Mouse (Mus musculus) hindbrain, embryonic 11.5 days (tissue): ENCODE results near the gene Cmss1. TPM values are rescaled to one million over a fixed set of nuclear protein-coding genes. Genes with fewer than 3 reads are reported as not detected.
A peak's percentile ranks its signal among the peaks of the same experiment; 100 is the strongest.

ENCODE experiments used
- ATAC-seq: fragments of 200-750 bp; cut with Nextera tagmentation; 2 replicates; pipeline ENCODE4 v1.8.0; 2017; ENCODE audit warnings: mild to moderate bottlenecking, moderate TSS enrichment, moderate library complexity; ENCODE audit not compliant: low FRiP score
- DNase-seq: peaks from one replicate; pipeline ENCODE4 v3.0.0-alpha.2; 2015; ENCODE audit warnings: low spot score
- H3K27ac ChIP-seq: fragments of 300-500 bp; sonication (generic); 2 replicates; pipeline ENCODE4 v1.5.1; 2014; ENCODE audit warnings: mild to moderate bottlenecking, low read depth, low read length
- H3K27me3 ChIP-seq: fragments of 300-500 bp; sonication (generic); 2 replicates; pipeline ENCODE4 v1.6.1; 2014; ENCODE audit warnings: mild to moderate bottlenecking, low read length, moderate library complexity, mixed read lengths; ENCODE audit not compliant: control insufficient read depth, insufficient read depth
- H3K36me3 ChIP-seq: fragments of 300-500 bp; sonication (generic); 2 replicates; pipeline ENCODE4 v1.6.1; 2014; ENCODE audit warnings: mild to moderate bottlenecking, low read length, moderate library complexity, mixed read lengths; ENCODE audit not compliant: control insufficient read depth, insufficient read depth
- H3K4me1 ChIP-seq: fragments of 300-500 bp; sonication (generic); replicated peaks from 2 replicates; pipeline ENCODE4 v1.6.1; 2014; ENCODE audit warnings: low read length, mixed read lengths; ENCODE audit not compliant: control insufficient read depth, insufficient read depth
- H3K4me2 ChIP-seq: fragments of 300-500 bp; sonication (generic); replicated peaks from 2 replicates; pipeline ENCODE4 v1.6.1; 2014; ENCODE audit warnings: mild to moderate bottlenecking, low read depth, low read length
- H3K4me3 ChIP-seq: fragments of 300-500 bp; sonication (generic); 2 replicates; pipeline ENCODE4 v1.5.1; 2014; ENCODE audit warnings: low read depth, low read length
- H3K9ac ChIP-seq: fragments of 300-500 bp; sonication (generic); 2 replicates; pipeline ENCODE4 v1.6.1; 2014; ENCODE audit warnings: low read depth, low read length
- H3K9me3 ChIP-seq: fragments of 300-500 bp; sonication (generic); 2 replicates; pipeline ENCODE4 v1.6.1; 2016; ENCODE audit warnings: low read length; ENCODE audit not compliant: control insufficient read depth
- WGBS: fragments of 180-500 bp; shearing (Covaris S2); extraction: QIAGEN DNeasy Blood & Tissue Kit; methylation state at CpG from one replicate; pipeline ENCODE4 v1.1.7; 2014; 5-methylcytosine and 5-hydroxymethylcytosine counted together
- polyA plus RNA-seq: library from polyadenylated mRNA; unstranded; fragments of >200 nt; fragmentation: Nextera tagmentation; extraction: Ambion mirVana; gene quantifications from 2 replicates; pipeline ENCODE4 v1.2.1, GENCODE M21; 2014

Cmss1 gene
- 48.6 and 51.1 TPM in 2 replicates for polyA plus RNA-seq

DNA sequence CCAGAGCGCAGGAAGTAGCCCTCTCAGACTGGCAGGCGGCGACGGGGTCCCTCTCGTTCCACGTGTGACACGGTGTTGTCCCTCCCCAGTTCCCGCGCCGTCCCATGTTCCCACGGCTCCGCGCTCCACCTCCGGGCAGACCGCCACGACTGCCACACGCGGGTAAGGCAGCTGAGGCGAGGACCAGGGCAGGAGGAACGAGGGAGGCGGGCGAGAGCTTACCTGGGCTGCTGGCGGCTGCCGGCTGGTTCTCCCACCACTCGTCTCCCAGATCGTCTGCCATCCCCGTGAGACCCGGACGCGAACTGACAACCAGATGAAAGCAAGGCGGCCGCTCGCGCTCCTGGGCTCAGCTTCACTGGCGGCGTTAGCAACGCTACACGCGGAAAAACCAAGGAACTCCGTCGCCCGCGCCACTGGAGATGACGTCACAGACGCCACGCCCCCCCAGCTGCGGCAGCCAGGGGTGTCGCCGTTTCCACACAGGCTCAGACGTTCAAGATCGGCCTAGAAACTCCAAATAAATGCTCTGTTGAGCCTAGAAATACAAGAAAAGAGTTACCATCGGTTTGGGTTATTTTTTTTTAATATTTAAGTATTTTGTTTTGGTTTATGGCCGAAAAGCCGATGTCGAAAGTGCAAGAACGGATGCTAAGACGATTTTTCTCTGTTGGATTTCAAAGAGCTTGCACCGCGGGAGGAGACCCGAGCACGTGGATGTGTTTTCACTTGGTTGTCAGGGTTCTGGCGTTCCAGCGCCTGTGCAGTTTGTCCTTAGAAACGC lies at the start of gene Cmss1:
Cmss1 (minus strand) TSS at position 421 of the 784 bp plus-strand sequence.
- ATAC-seq = peak; percentile 96
- WGBS = under 1% methylated on average over 61 of the region's 64 CpGs
- Histone ChIP-seq H3K4me1 (no peaks in the 10 kb centered on the region), H3K27ac (no peak within 1 kb of the TSS), H3K9me3 (no peaks in the 10 kb centered on the region), H3K9ac (peak within 1 kb of the TSS; percentile 66), H3K27me3 (no peaks in the 10 kb centered on the region), H3K4me3 (peak within 1 kb of the TSS; percentile 88), H3K36me3 (no peaks in the 10 kb centered on the region), H3K4me2 (peak within 1 kb of the TSS; percentile 79)
- DNase-seq = peak; percentile 93

- Histone ChIP-seq H3K9me3 (no peaks in the 10 kb centered on the region), H3K27ac (no peak overlapping the region), H3K27me3 (no peaks in the 10 kb centered on the region), H3K4me2 (no peak overlapping the region), H3K4me3 (no peak overlapping the region), H3K4me1 (no peaks in the 10 kb centered on the region), H3K36me3 (no peaks in the 10 kb centered on the region), H3K9ac (no peak overlapping the region)
- WGBS = 84% methylated on average over 2 of the region's 2 CpGs
- DNase-seq = no peak
- no peak for ATAC-seq
Observed at GRCm38 (mm10) chr16:57649888-57650287, 43.2 kb upstream of the Cmss1 start.

DNA sequence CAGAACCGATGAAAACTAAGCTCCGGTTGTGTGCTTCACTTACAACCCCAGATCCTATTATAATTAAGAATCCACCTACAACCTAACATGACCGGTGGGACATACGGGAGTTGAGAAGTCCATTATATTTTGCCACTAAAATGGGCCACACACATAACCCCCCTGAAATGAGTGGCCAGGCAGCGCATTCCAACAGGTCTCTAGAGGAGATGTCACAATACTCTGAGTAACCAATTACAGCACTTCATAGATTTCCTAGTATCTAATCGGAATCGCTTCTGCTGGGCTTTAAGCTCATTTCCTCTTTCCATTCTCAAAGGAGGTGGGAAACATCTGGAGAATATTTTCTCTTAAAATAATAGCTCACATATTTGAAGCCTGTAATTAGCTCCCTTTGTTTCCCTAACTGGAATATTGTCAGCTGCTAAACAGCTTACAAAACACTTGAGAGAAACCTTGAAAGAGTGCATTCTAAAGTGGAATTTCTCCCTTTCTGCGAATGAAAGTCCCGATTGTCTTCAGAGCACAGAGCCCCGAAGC lies 34.8 kb upstream of the Cmss1 start:
- no peak overlapping the region for H3K27ac ChIP-seq
- no peaks in the 10 kb centered on the region for H3K27me3 ChIP-seq
- no peak overlapping the region for H3K4me3 ChIP-seq
- ATAC-seq (no peak), DNase-seq (no peak)
- H3K9ac ChIP-seq = no peak overlapping the region
- H3K4me2 ChIP-seq = no peak overlapping the region
- H3K4me1 ChIP-seq = no peaks in the 10 kb centered on the region
- H3K9me3 ChIP-seq = no peaks in the 10 kb centered on the region
- no peaks in the 10 kb centered on the region for H3K36me3 ChIP-seq
- WGBS = 75% methylated on average over 10 of the region's 10 CpGs

- Histone ChIP-seq H3K27ac (no peak overlapping the region), H3K4me2 (no peak overlapping the region), H3K4me1 (no peaks in the 10 kb centered on the region), H3K27me3 (no peaks in the 10 kb centered on the region), H3K9me3 (no peaks in the 10 kb centered on the region), H3K9ac (no peak overlapping the region), H3K36me3 (no peaks in the 10 kb centered on the region), H3K4me3 (no peak overlapping the region)
- no peak for DNase-seq
- no peak for ATAC-seq
- WGBS = 79% methylated on average over 5 of the region's 5 CpGs
Observed at GRCm38 (mm10) chr16:57634766-57635165, 28.1 kb upstream of the Cmss1 start.

DNA sequence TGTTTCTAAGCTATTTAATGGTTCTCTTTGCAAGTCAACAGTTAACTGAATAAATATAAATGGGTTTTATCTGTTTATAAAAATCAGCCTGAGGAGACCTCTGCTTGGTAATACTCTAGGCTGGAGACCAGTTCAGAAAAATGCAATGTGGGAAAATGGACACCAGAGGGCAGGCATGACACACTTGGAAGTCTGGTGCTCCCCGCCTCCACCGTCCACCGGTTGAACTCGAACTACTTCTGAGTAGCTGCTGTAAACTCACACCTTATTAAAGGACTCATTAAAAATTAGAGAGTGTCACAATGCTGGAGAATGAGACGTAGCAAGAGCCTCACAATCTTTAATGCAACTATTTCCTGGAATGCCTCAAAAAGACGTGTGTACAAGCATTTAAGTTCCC lies 27.5 kb upstream of the Cmss1 start:
- no peak overlapping the region for H3K9ac ChIP-seq
- H3K4me3 ChIP-seq = no peak overlapping the region
- DNase-seq (peak; percentile 84), ATAC-seq (peak; percentile 75)
- no peaks in the 10 kb centered on the region for H3K9me3 ChIP-seq
- no peak overlapping the region for H3K4me2 ChIP-seq
- no peaks in the 10 kb centered on the region for H3K4me1 ChIP-seq
- no peak overlapping the region for H3K27ac ChIP-seq
- H3K27me3 ChIP-seq = no peaks in the 10 kb centered on the region
- WGBS = 15% methylated on average over 6 of the region's 6 CpGs
- no peaks in the 10 kb centered on the region for H3K36me3 ChIP-seq

DNA sequence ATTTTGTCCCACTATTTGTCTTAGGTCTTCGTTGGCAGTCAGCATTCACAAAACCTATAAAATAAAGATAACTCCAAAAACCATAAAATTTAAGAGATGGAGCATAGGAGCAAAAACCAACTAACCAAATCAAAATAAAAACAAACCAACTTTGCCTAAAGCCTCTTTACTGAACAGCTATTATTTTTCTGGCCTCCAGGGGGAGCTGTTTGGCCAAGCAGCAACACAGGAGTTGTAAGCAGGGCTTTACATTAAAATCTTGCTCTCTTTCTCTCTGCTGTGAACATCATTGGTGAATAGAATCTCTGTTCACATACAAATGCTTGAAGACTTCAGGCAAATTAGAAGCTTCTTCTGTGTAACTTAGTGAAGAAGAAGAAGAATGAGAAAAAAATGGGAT lies 5.1 kb upstream of the Cmss1 start:
- peak; percentile 61 for DNase-seq
- Histone ChIP-seq H3K9ac (no peak overlapping the region), H3K4me1 (no peaks in the 10 kb centered on the region), H3K27me3 (no peaks in the 10 kb centered on the region), H3K4me2 (no peak overlapping the region), H3K27ac (no peak overlapping the region), H3K4me3 (no peak overlapping the region), H3K9me3 (no peaks in the 10 kb centered on the region), H3K36me3 (no peaks in the 10 kb centered on the region)
- no peak for ATAC-seq
- 5% methylated on average over 1 of the region's 1 CpGs for WGBS

DNA sequence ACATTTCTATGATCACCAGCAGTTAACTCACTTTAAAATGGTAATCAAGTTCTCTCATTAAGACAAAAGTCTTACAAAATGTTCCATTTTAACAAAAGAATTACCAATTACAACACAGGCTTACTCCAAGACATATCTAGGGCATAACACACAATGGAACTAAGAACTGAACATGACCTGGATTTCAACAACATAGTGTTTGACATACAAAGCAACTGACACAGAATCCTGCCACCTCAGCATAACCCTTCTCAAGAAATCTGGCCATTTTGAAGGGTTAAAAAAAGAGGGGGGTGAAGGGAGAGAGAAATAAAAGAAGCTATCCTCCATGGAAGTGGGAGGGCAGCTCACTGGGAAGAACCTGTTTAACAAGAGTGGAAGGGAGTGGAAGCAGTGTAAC lies 5.6 kb downstream of the Cmss1 start:
- H3K4me3 ChIP-seq = no peak overlapping the region
- no peaks in the 10 kb centered on the region for H3K9me3 ChIP-seq
- H3K4me1 ChIP-seq = no peaks in the 10 kb centered on the region
- H3K9ac ChIP-seq = no peak overlapping the region
- DNase-seq (no peak), ATAC-seq (no peak)
- no peaks in the 10 kb centered on the region for H3K36me3 ChIP-seq
- H3K4me2 ChIP-seq = no peak overlapping the region
- no peak overlapping the region for H3K27ac ChIP-seq
- no peaks in the 10 kb centered on the region for H3K27me3 ChIP-seq

DNA sequence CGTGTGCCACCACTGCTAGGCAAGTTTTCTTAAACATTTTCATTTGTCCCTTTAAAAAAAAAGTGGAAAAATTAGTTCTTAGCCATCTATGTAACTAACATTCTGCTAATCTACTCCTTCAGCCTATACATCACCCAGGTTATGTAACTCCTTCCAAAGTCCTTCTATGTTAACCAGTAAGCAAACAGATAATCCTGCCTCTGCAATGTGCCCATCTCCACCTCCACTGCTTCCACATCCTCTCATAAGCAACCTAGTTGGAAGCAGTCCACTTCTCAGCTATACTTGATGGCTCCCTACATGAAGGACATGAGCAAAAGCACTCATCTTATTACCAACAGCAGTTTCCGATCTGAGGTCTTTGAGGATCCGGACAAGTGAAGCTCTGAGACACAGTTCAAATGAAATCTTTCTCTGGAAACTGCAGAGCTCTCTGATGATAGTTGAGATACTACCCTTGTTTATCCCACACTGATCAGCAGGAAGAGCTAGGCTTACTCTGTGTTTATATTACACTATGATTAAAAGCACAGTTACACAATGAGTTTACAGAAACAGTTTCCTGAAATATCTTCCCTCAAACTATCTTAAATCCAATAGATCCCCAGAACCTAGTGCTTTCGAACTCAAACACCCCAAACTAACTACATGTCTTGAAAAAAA lies 9.2 kb downstream of the Cmss1 start:
- no peaks in the 10 kb centered on the region for H3K27me3 ChIP-seq
- no peak overlapping the region for H3K4me3 ChIP-seq
- no peak for DNase-seq
- no peak overlapping the region for H3K4me2 ChIP-seq
- no peaks in the 10 kb centered on the region for H3K36me3 ChIP-seq
- H3K27ac ChIP-seq = no peak overlapping the region
- ATAC-seq = no peak
- no peaks in the 10 kb centered on the region for H3K9me3 ChIP-seq
- H3K4me1 ChIP-seq = no peaks in the 10 kb centered on the region
- H3K9ac ChIP-seq = no peak overlapping the region
- 92% methylated on average over 4 of the region's 4 CpGs for WGBS
